Mouse (Mus musculus): ENCODE data around the gene Ubqln4.

Ubqln4 gene

GRCm38 (mm10) chr3:88543174-88543573, 10.4 kb upstream of the Ubqln4 start:
- no peak for DNase-seq

GRCm38 (mm10) chr3:88543651-88544410, 9.7 kb upstream of the Ubqln4 start:
- DNase-seq = no peak

- no peak for DNase-seq
Measured at GRCm38 (mm10) chr3:88544514-88544913, 9.0 kb upstream of the Ubqln4 start.

- no peak for DNase-seq
Measured at GRCm38 (mm10) chr3:88544955-88545591, 8.5 kb upstream of the Ubqln4 start.

GRCm38 (mm10) chr3:88546674-88547418, 6.7 kb upstream of the Ubqln4 start:
- DNase-seq = no peak

- no peak for DNase-seq
Measured at GRCm38 (mm10) chr3:88548180-88548917, 5.2 kb upstream of the Ubqln4 start, which contains the start of gene Rab25. Rab25 (minus strand) TSS chr3:88548300.

- no peak for DNase-seq
Measured at GRCm38 (mm10) chr3:88551586-88551985, 2.0 kb upstream of the Ubqln4 start.

GRCm38 (mm10) chr3:88552082-88552645, 1.4 kb upstream of the Ubqln4 start:
- no peak for DNase-seq

- DNase-seq = peak; percentile 96
Measured at GRCm38 (mm10) chr3:88552676-88553524, 658 bp upstream of the Ubqln4 start, which contains the start of gene Lamtor2. Lamtor2 (minus strand) TSS chr3:88553074.

GRCm38 (mm10) chr3:88553880-88554586, 475 bp downstream of the Ubqln4 start:
- peak in 1 of 2 experiments; percentile 64 for DNase-seq

GRCm38 (mm10) chr3:88555069-88555605, 1.6 kb downstream of the Ubqln4 start:
- DNase-seq = no peak

- DNase-seq = no peak
Measured at GRCm38 (mm10) chr3:88555731-88556130, 2.2 kb downstream of the Ubqln4 start.

GRCm38 (mm10) chr3:88556616-88557015, 3.1 kb downstream of the Ubqln4 start:
- DNase-seq = no peak

GRCm38 (mm10) chr3:88559596-88559995, 6.0 kb downstream of the Ubqln4 start:
- no peak for DNase-seq

GRCm38 (mm10) chr3:88561989-88562388, 8.4 kb downstream of the Ubqln4 start:
- DNase-seq = no peak

- no peak for DNase-seq
Measured at GRCm38 (mm10) chr3:88563442-88563841, 9.9 kb downstream of the Ubqln4 start.

GRCm38 (mm10) chr3:88563966-88564365, 10.4 kb downstream of the Ubqln4 start:
- no peak for DNase-seq

- no peak for DNase-seq
Measured at GRCm38 (mm10) chr3:88566116-88566515, 12.6 kb downstream of the Ubqln4 start.

GRCm38 (mm10) chr3:88566536-88567061, 13.0 kb downstream of the Ubqln4 start:
- no peak for DNase-seq

- no peak for DNase-seq
Measured at GRCm38 (mm10) chr3:88567892-88568291, 14.3 kb downstream of the Ubqln4 start.

Measured in thymus, adult 18-20 months (tissue).